Mouse (Mus musculus): ENCODE data around the gene Baiap3. TPM values are rescaled to one million over a fixed set of nuclear protein-coding genes. Genes with fewer than 3 reads are reported as not detected.
"Not testable (repeated sequence)": the region's sequence is repeated elsewhere in the genome, so short reads cannot be mapped to it uniquely, and the experiment has no call there.

Gene Baiap3
- polyA plus RNA-seq, 1 experiment from 2014 or later: not detected

GRCm38 (mm10) chr17:25230700-25231099 lies 25.5 kb downstream of the Baiap3 start:
- H3K4me3 ChIP-seq (ENCODE audit: inconsistent target): no peak overlapping the region
- H3K27ac ChIP-seq: no peak overlapping the region
- WGBS (ENCODE audit: missing documents): 97% methylated on average over 3 of the region's 3 CpGs
- peaks cover 27% of the 10 kb centered on the region; the same call in 1 of the 2 replicates for H3K36me3 ChIP-seq (ENCODE audit: inconsistent target)
- H3K79me2 ChIP-seq (ENCODE audit: inconsistent target): no peaks in the 10 kb centered on the region

DNA sequence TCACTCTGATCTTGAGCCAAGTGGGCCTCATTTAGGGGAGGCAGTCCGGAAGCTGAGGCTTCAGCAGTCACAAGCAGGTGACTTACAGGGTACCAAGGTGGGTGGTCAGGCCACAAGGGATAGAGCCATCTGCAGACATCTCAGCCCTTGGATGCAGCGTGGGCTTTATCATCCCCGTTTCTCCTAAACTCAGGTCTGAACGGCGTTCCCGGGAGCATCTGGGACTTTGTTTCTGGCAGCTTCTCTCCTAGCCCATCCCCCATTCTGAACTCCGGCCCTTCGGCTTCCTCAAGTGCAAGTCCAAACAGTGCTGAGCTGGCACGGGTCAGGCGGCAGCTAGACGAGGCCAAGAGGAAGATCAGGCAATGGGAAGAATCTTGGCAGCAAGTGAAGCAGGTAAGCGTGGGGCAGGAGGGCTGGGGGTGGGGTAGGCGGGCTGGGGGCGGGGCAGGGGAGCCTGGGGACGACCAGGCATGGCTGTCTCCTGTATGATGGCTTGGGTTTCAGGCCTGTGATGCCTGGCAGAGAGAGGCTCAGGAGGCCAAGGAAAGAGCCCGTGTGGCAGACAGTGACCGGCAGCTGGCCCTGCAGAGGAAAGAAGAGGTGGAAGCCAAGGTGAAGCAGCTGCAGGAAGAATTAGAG lies 26.0 kb downstream of the Baiap3 start:
- not testable (repeated sequence) for H3K4me3 ChIP-seq (ENCODE audit: inconsistent target); H3K79me2 ChIP-seq (ENCODE audit: inconsistent target); H3K27ac ChIP-seq
- WGBS (ENCODE audit: missing documents): 84% methylated on average over 12 of the region's 17 CpGs
- peaks cover 23% of the 10 kb centered on the region; the same call in 1 of the 2 replicates for H3K36me3 ChIP-seq (ENCODE audit: inconsistent target)

DNA sequence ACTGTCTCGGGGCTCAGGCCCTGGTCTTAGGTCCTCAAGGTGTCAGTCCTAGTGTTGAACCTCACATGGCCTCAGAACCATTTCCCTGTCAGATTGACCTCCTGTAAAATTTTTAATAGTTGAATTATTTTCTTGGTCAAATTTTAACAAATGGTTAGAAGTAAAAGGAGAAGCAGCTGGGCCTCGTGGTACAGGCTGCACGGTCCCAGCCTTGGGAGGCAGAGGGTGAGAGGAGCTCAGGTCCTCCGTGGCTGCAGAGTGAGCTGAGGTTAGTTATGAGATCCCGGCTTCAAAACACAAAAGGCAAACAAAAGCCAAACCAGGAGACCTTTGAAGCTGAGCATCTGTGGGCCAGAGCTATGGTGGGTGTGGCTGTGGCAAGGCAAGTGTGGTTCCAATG lies 28.2 kb downstream of the Baiap3 start:
- WGBS (ENCODE audit: missing documents): 97% methylated on average over 5 of the region's 5 CpGs
- Histone ChIP-seq H3K4me3 (ENCODE audit: inconsistent target) (no peak overlapping the region), H3K36me3 (ENCODE audit: inconsistent target) (peaks cover 14% of the 10 kb centered on the region; the same call in 1 of the 2 replicates), H3K79me2 (ENCODE audit: inconsistent target) (no peaks in the 10 kb centered on the region), H3K27ac (no peak overlapping the region)

GRCm38 (mm10) chr17:25225659-25226058 lies 30.5 kb downstream of the Baiap3 start:
- WGBS (ENCODE audit: missing documents): 88% methylated on average over 4 of the region's 4 CpGs
- H3K4me3 ChIP-seq (ENCODE audit: inconsistent target): no peak overlapping the region
- H3K27ac ChIP-seq: no peak overlapping the region
- H3K36me3 ChIP-seq (ENCODE audit: inconsistent target): peaks cover 8% of the 10 kb centered on the region; the same call in 1 of the 2 replicates
- H3K79me2 ChIP-seq (ENCODE audit: inconsistent target): no peaks in the 10 kb centered on the region

DNA sequence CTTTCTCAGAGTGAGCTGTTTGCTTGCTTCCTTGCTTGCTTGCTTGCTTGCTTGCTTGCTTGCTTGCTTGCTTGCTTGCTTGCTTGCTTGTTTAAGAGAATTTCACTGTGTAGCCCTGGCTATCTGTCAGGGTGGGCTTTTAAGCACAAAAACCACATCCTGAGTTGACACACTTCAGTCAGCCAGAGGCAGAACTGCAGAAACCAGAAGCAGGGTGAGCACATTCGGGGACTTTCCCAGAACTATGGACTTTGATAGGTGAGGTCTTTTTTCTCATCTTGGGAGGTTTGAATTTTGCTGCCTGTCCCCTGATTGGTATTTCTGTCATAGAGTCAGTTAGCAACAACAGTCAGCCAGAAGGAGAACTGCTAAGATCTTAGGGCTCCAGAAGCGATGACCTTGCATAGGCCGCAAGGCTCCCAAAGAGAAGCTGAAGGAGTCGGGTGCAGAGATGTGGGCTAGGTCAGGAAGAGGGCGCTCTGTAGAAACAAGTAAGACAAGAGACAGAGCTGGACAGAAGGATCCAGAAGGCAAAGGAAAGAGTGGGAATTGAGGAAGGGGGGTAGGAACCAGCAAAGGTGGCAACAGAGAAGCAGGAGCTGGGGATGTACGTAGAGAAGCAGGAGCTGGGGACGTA lies 31.5 kb downstream of the Baiap3 start:
- Histone ChIP-seq H3K4me3 (ENCODE audit: inconsistent target) (no peak overlapping the region), H3K79me2 (ENCODE audit: inconsistent target) (no peaks in the 10 kb centered on the region), H3K36me3 (ENCODE audit: inconsistent target) (peaks cover 5% of the 10 kb centered on the region; the same call in 1 of the 2 replicates), H3K27ac (no peak overlapping the region)
- WGBS (ENCODE audit: missing documents): 69% methylated on average over 7 of the region's 7 CpGs

- WGBS (ENCODE audit: missing documents): 20% methylated on average over 6 of the region's 6 CpGs
- Histone ChIP-seq H3K36me3 (ENCODE audit: inconsistent target) (peaks cover 11% of the 10 kb centered on the region; the same call in 1 of the 2 replicates), H3K79me2 (ENCODE audit: inconsistent target) (no peaks in the 10 kb centered on the region), H3K27ac (no peak overlapping the region), H3K4me3 (ENCODE audit: inconsistent target) (no peak overlapping the region)
These were observed 33.1 kb downstream of the Baiap3 start for GRCm38 (mm10) chr17:25222951-25223601.

- H3K79me2 ChIP-seq (ENCODE audit: inconsistent target); H3K27ac ChIP-seq; H3K4me3 ChIP-seq (ENCODE audit: inconsistent target): not testable (repeated sequence)
- WGBS (ENCODE audit: missing documents): 11% methylated on average over 13 of the region's 28 CpGs
- peaks cover 11% of the 10 kb centered on the region; the same call in 1 of the 2 replicates for H3K36me3 ChIP-seq (ENCODE audit: inconsistent target)
These were observed 33.6 kb downstream of the Baiap3 start for GRCm38 (mm10) chr17:25222504-25222940.

GRCm38 (mm10) chr17:25221821-25222503 lies 34.2 kb downstream of the Baiap3 start:
- no peak overlapping the region for H3K27ac ChIP-seq
- peaks cover 11% of the 10 kb centered on the region; the same call in 1 of the 2 replicates for H3K36me3 ChIP-seq (ENCODE audit: inconsistent target)
- H3K4me3 ChIP-seq (ENCODE audit: inconsistent target): peak overlapping the region; percentile 22; the same call in 1 of the 2 replicates
- WGBS (ENCODE audit: missing documents): 14% methylated on average over 15 of the region's 30 CpGs
- no peaks in the 10 kb centered on the region for H3K79me2 ChIP-seq (ENCODE audit: inconsistent target)

- no peak overlapping the region for H3K4me3 ChIP-seq (ENCODE audit: inconsistent target)
- H3K79me2 ChIP-seq (ENCODE audit: inconsistent target): no peaks in the 10 kb centered on the region
- H3K36me3 ChIP-seq (ENCODE audit: inconsistent target): peaks cover 14% of the 10 kb centered on the region
- H3K27ac ChIP-seq: no peak overlapping the region
- WGBS (ENCODE audit: missing documents): 92% methylated on average over 1 of the region's 1 CpGs
These were observed 35.4 kb downstream of the Baiap3 start for GRCm38 (mm10) chr17:25220746-25221145.

GRCm38 (mm10) chr17:25219492-25220295 lies 36.5 kb downstream of the Baiap3 start:
- Histone ChIP-seq H3K27ac (no peak overlapping the region), H3K4me3 (ENCODE audit: inconsistent target) (no peak overlapping the region), H3K36me3 (ENCODE audit: inconsistent target) (peaks cover 25% of the 10 kb centered on the region), H3K79me2 (ENCODE audit: inconsistent target) (no peaks in the 10 kb centered on the region)
- WGBS (ENCODE audit: missing documents): 85% methylated on average over 15 of the region's 15 CpGs

DNA sequence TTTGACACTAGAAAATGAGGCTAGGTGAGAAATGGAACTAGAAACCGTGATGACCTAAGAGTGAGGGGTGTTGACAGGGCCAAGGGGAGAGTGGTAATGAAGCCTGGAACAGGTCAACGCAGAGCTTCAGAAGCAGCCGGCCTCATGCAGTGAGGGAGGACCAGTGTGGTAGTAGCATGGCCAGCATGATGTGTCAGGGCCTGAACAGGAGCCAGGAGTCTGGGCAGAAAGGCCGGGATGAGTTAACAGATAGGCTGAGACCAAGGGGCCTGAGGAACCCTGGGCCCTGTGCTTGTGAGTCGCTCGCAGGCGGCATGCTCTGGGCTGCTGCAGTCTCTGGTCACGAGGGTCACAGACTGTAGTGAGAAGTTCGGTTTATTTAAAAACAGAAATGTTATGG lies 37.2 kb downstream of the Baiap3 start:
- no peaks in the 10 kb centered on the region for H3K79me2 ChIP-seq (ENCODE audit: inconsistent target)
- WGBS (ENCODE audit: missing documents): 95% methylated on average over 9 of the region's 9 CpGs
- H3K36me3 ChIP-seq (ENCODE audit: inconsistent target): peaks cover 32% of the 10 kb centered on the region
- no peak overlapping the region for H3K4me3 ChIP-seq (ENCODE audit: inconsistent target)
- no peak overlapping the region for H3K27ac ChIP-seq

DNA sequence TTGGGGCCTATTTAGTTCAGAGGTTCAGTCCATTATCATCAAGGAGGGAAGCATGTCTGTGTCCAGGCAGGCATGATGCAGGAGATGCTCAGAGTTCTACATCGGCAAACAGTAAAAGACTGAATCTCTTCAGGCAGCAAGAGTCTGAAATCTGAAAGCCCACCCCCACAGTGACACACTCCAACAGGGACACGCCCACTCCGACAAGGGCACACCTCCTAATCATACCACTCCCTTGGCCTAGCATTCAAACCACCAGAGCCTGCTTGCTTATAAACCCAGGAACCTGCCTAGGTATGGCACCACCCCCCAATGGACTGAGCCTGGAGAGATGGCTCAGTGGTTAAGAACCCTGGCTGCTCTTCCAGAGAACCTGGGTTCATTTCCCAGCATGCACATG lies 40.7 kb downstream of the Baiap3 start:
- 92% methylated on average over 1 of the region's 3 CpGs for WGBS (ENCODE audit: missing documents)
- no peak overlapping the region for H3K4me3 ChIP-seq (ENCODE audit: inconsistent target)
- no peak overlapping the region for H3K27ac ChIP-seq
- H3K79me2 ChIP-seq (ENCODE audit: inconsistent target): no peaks in the 10 kb centered on the region
- peaks cover 60% of the 10 kb centered on the region for H3K36me3 ChIP-seq (ENCODE audit: inconsistent target)

DNA sequence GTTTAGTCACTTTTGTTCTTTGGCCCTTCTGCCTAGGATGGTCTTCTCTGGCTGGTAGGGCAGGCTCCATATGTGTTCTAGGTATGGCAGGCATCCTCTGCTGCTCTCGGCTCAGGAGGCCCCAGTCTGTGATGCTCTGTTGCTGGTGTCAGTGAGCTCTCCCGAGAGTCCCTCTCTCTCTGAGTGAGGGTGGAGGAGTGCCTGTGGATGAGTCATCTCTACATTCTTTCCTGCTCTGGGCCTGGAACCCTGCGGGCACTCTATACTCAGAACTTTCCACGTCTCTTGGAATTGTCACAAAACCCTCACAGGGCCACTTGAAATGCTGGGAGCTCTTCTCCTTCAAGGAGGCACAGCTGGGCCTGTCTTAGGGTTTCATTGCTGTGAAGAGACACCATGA lies 44.5 kb downstream of the Baiap3 start:
- H3K79me2 ChIP-seq (ENCODE audit: inconsistent target): no peaks in the 10 kb centered on the region
- no peak overlapping the region for H3K4me3 ChIP-seq (ENCODE audit: inconsistent target)
- no peak overlapping the region for H3K27ac ChIP-seq
- 87% methylated on average over 4 of the region's 4 CpGs for WGBS (ENCODE audit: missing documents)
- H3K36me3 ChIP-seq (ENCODE audit: inconsistent target): peaks cover 82% of the 10 kb centered on the region

All from macrophage (primary cell).